Mouse (Mus musculus) erythroblast, embryonic 14.5 days (primary cell): ENCODE data around the gene Akr1c14.

ENCODE experiments used
- GATA1 ChIP-seq: IDR thresholded peaks from 2 replicates; pipeline ENCODE4 v1.6.1; 2012; ENCODE audit warnings: low read length, inconsistent platforms, mixed read lengths
- TAL1 ChIP-seq: IDR thresholded peaks from 3 replicates; pipeline ENCODE4 v1.6.1; 2012; ENCODE audit warnings: low read length, inconsistent platforms, mixed read lengths

DNA sequence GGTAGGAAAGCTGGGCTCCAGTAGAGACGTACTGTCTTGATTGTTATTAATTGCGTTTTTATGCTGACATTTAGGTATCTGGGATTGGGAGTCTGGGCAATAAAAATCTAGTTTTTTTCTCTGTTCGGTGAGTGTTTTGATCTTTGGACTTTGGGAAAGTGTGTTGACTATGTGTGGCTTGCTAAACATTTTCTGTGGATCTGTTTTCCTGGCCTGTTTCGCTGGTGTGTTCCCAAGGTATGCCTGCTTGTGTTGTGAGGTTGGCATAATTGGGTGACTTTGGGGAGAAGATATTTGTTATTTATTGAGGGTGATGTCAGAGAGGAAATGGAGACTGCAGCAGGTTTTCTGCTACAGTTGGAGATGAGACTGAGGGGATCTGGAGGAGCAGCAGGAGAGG, 38.0 kb upstream of the Akr1c14 start:
- TF ChIP-seq GATA1 (no peak), TAL1 (no peak)
